Mouse (Mus musculus) lung, adult 2 months (tissue): ENCODE measurements around the gene Klhdc4.

ENCODE experiments used
- CTCF ChIP-seq: fragments of 200-500 bp; IDR thresholded peaks from 2 replicates; pipeline ENCODE4 v1.5.1; 2011; ENCODE audit warnings: mild to moderate bottlenecking, low read length, control low read depth; ENCODE audit not compliant: insufficient read depth
- POLR2A ChIP-seq: fragments of 200-500 bp; IDR thresholded peaks from 2 replicates; pipeline ENCODE4 v1.6.1; 2011; ENCODE audit warnings: low read depth, mild to moderate bottlenecking, control low read depth, low read length, borderline replicate concordance; ENCODE audit errors: extremely low read depth

GRCm38 (mm10) chr8:121844765-121845164 is 15.4 kb upstream of the Klhdc4 start:
- TF ChIP-seq CTCF = no peak
- TF ChIP-seq POLR2A = no peak
